Mouse (Mus musculus) bone marrow, adult 2 months (tissue): ENCODE results near the gene Hoxb2.

Experiments used
- CTCF ChIP-seq: fragments of 200-500 bp; IDR thresholded peaks from 2 replicates; pipeline ENCODE4 v1.5.1; 2011; ENCODE audit warnings: low read length, control low read depth; ENCODE audit not compliant: control insufficient read depth, insufficient read depth
- POLR2A ChIP-seq: fragments of 200-500 bp; IDR thresholded peaks from 2 replicates; pipeline ENCODE4 v1.6.1; 2011; ENCODE audit warnings: low read depth, mild to moderate bottlenecking, control low read depth, low read length, borderline replicate concordance; ENCODE audit not compliant: control insufficient read depth

DNA sequence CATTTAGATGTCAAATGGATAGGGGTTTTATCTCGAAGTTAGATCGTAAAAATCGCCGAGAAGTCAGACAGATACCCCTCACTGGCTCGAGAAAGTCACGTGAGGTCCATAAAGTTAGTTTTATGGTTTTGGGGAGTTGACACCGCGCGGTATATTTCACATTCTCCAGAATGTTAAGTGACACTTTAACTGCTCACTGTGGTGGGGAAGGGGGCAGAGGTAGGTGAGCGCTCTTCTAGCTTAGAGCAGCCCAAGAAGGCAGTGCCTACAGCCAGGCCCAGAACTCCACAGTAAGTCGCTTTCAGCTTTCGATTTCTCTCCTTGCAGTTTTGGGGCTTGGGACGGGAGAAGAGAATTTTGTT lies 43.4 kb upstream of the Hoxb2 start:
- TF ChIP-seq CTCF (no peak), POLR2A (no peak)
